Mouse (Mus musculus) embryonic stem cell, embryonic (primary cell): Measurements from ENCODE around the gene Cxcr5.

Source experiments
- CTCF ChIA-PET, 4 experiments: fragments of 300-600 bp in 2 of 4; fragments of 350-600 bp in 2 of 4; sonication (Branson Sonifier 250); formaldehyde crosslinking; loops; one replicate each; lab custom pipeline; 2022; ENCODE audit warnings: inconsistent platforms in 2 of 4; lab: Charles Lee
- POLR2A ChIA-PET, 4 experiments: fragments of 300-600 bp in 2 of 4; fragments of 350-600 bp in 2 of 4; sonication (Branson Sonifier 250); formaldehyde crosslinking; loops; one replicate each; lab custom pipeline; 2022; ENCODE audit warnings: antibody characterized with exemption in 4 of 4, inconsistent platforms in 1 of 4; lab: Charles Lee

The Cxcr5 gene

DNA sequence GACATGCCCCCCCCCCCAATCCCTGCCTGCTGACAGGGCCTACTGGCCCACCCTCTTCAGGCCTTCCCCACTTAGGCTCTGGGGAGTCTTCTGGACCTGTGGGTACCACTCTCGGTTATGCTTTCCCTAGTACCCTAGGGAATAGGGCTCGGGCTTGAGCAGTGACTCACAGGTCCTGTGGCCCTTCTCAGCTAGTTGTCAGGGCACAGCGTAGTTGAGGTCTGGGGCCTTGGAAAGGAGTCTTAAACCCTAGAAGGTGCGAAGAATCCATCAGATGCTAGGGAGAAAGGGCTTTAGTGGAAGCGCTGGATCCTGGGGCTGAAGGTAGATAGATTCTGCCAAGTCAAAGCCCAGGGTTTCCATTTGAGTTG is 61.5 kb downstream of the Cxcr5 start:
- ChIA-PET POLR2A (interaction anchor here in 3 of 4 experiments (0.6 to 13.8 kb wide), 22 partner anchors 13 to 165 kb away, joined by 3 to 253 read pairs (median 4); partner anchors contain the start of genes Bcl9l (in 3 of the 3), Upk2 (in 2 of the 3), Ccdc84 (in 1 of the 3) and Ddx6 (in 1 of the 3)), CTCF (interaction anchor here (0.6 to 10.7 kb wide), 24 partner anchors 9 to 391 kb away, joined by 3 to 163 read pairs (median 5); partner anchors contain the start of genes Bcl9l (in 3 of the 4), Upk2 (in 3 of the 4), Hyou1 (in 1 of the 4) and Vps11 (in 1 of the 4))

DNA sequence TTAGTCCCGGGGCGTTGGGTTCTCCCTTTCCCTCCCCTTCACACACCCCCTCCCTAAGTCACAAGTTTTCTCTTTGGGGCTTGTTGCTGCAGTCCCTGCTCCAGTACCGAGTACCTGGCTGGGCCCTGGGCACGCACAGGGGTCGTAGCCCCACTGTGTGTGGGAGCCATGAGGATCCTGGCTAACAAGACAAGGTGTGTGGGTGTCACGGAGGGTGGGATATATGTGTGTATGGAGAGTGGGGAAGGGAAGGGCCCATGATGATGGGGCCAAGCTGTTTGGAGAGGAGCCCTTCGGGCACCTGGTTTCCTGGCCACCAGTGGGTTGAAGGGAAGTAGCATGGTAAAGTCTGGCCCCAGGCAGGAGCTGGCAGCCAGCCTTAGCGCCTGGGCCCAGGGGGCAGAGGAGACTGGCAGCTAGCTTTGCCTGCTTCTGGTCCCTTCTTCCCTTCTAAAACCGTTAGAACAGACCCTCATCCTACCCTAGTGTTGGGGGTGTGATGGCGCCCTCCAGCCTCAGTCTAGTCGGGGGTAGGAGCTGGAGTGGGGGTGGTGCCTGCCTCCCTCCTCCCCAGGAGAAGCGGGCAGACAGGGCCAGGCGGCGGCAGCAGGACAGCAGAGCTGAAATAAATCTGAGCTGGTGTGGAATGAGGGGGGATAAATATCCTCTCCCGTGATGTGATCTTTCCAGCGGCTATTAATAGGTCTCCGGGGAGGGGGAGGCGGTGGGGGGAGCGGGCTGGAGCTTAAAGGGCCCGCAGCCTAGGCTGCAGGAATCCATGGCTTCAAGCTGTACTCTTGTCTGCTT is 62.1 kb downstream of the Cxcr5 start:
- ChIA-PET POLR2A (interaction anchor here in 3 of 4 experiments (0.6 to 13.8 kb wide), 26 partner anchors 13 to 231 kb away, joined by 3 to 253 read pairs (median 6); partner anchors contain the start of genes Bcl9l (in 3 of the 3), Upk2 (in 2 of the 3), Ccdc84 (in 1 of the 3) and Ddx6 (in 1 of the 3)), CTCF (interaction anchor here (0.7 to 10.7 kb wide), 21 partner anchors 8 to 390 kb away, joined by 3 to 163 read pairs (median 6); partner anchors contain the start of genes Bcl9l (in 3 of the 4), Upk2 (in 3 of the 4), Hyou1 (in 1 of the 4) and Vps11 (in 1 of the 4))

GRCm38 (mm10) chr9:44498421-44499355 is 63.0 kb downstream of the Cxcr5 start:
- CTCF ChIA-PET: interaction anchor here in 3 of 4 experiments (0.6 to 10.7 kb wide), 22 partner anchors 10 to 390 kb away, joined by 3 to 163 read pairs (median 8); partner anchors contain the start of genes Bcl9l (in 3 of the 3) and Upk2 (in 3 of the 3)
- POLR2A ChIA-PET: interaction anchor here (0.5 to 13.8 kb wide), 48 partner anchors 9 to 274 kb away, joined by 3 to 253 read pairs (median 4); partner anchors contain the start of genes Bcl9l (in 3 of the 4), Ccdc84 (in 2 of the 4), H2afx (in 1 of the 4) and Hyou1 (in 1 of the 4)

- CTCF ChIA-PET: interaction anchor here (0.6 to 10.7 kb wide), 24 partner anchors 9 to 371 kb away, joined by 3 to 163 read pairs (median 6); partner anchors contain the start of genes Bcl9l (in 3 of the 4) and Upk2 (in 3 of the 4)
- POLR2A ChIA-PET: interaction anchor here (0.5 to 13.8 kb wide), 64 partner anchors 10 to 1667 kb away, joined by 3 to 253 read pairs (median 4); partner anchors contain the start of genes Bcl9l (in 3 of the 4), Ddx6 (in 2 of the 4), Upk2 (in 2 of the 4) and Vps11 (in 2 of the 4)
Measured at GRCm38 (mm10) chr9:44497624-44498377, 63.9 kb downstream of the Cxcr5 start.

GRCm38 (mm10) chr9:44496803-44497461 is 64.7 kb downstream of the Cxcr5 start:
- ChIA-PET POLR2A (interaction anchor here (0.6 to 13.8 kb wide), 43 partner anchors 10 to 1667 kb away, joined by 3 to 253 read pairs (median 4); partner anchors contain the start of genes Bcl9l (in 3 of the 4), Ddx6 (in 2 of the 4), H2afx (in 2 of the 4) and Upk2 (in 2 of the 4)), CTCF (interaction anchor here (0.5 to 10.7 kb wide), 16 partner anchors 14 to 325 kb away, joined by 3 to 163 read pairs (median 6); partner anchors contain the start of genes Upk2 (in 3 of the 4) and Bcl9l (in 2 of the 4))

GRCm38 (mm10) chr9:44495810-44496344 is 65.8 kb downstream of the Cxcr5 start:
- POLR2A ChIA-PET: interaction anchor here in 3 of 4 experiments (0.6 to 13.8 kb wide), 11 partner anchors 9 to 162 kb away, joined by 3 to 253 read pairs (median 22); partner anchors contain the start of genes Bcl9l (in 3 of the 3), Ccdc84 (in 1 of the 3), Ddx6 (in 1 of the 3) and H2afx (in 1 of the 3)
- CTCF ChIA-PET: interaction anchor here in 3 of 4 experiments (1.2 to 10.7 kb wide), 4 partner anchors 10 to 18 kb away, joined by 4 to 133 read pairs (median 20); partner anchors contain the start of gene Bcl9l (in 1 of the 3)

DNA sequence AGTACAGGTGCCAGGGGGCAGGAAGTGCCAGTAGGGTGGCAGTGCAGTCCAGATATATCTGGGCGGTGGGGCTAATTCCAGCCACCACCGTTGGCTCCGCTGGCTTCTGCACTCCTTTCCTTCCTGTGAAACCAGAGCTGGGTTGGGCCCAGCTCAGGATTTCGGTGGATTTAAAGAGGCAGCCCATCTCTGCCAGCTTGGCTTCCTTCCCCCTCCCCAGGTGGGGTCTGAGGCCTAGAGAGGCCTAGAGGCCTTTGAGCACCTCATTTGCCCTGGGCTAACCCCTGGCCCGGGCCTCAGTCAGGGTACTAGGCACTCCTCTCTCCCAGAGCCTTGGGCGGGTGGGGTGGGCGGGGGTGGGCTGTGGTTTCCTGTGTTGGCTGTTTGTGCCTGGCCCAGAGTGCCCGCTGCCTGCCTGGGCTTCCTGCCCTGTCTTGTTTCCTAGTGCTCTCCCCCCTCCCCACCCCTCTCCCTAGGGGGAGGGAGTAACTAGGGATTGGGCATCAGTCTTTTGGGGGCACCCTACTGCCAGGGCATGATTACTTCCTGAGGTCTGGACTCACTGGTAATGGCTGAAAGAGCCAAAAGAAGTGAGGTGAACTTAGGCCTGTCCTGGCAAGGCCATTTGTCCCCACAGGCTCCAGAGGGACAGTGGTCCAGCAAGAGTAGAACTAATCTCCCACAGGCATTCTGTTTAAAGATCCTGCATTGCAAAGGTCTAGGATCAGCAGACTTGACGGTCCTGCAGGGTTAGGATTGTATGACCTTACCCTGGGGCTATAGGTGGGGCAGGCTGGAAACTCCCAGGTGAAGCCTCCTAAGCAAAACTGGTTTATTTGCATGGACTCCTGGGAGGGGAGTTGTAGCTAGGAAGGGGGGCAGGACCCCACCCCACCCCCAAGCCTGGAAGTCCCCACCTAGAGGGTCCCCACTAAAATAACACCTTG is 66.5 kb downstream of the Cxcr5 start:
- CTCF ChIA-PET: interaction anchor here (0.8 to 10.7 kb wide), 9 partner anchors 9 to 43 kb away, joined by 3 to 133 read pairs (median 4); partner anchors contain the start of genes Bcl9l (in 2 of the 4) and Upk2 (in 1 of the 4)
- POLR2A ChIA-PET: interaction anchor here (0.6 to 13.8 kb wide), 11 partner anchors 8 to 512 kb away, joined by 3 to 253 read pairs (median 6); partner anchors contain the start of genes Bcl9l (in 3 of the 4) and Ccdc84 (in 1 of the 4)

GRCm38 (mm10) chr9:44494261-44494862 is 67.3 kb downstream of the Cxcr5 start:
- CTCF ChIA-PET: interaction anchor here (0.8 to 10.7 kb wide), 6 partner anchors 11 to 43 kb away, joined by 3 to 133 read pairs (median 4); partner anchors contain the start of genes Bcl9l (in 1 of the 4) and Upk2 (in 1 of the 4)

GRCm38 (mm10) chr9:44492631-44493461 is 68.8 kb downstream of the Cxcr5 start:
- ChIA-PET POLR2A (interaction anchor here in 3 of 4 experiments (0.6 to 13.8 kb wide), 12 partner anchors 4 to 404 kb away, joined by 3 to 253 read pairs (median 4); partner anchors contain the start of genes Bcl9l (in 2 of the 3) and Foxr1 (in 1 of the 3)), CTCF (interaction anchor here in 3 of 4 experiments (0.8 to 2.2 kb wide), 6 partner anchors 9 to 22 kb away, joined by 3 to 6 read pairs (median 4); partner anchors contain the start of gene Bcl9l (in 2 of the 3))

More at GRCm38 (mm10) chr9:44494261-44494862, 67.3 kb downstream of the Cxcr5 start:
- POLR2A ChIA-PET: interaction anchor here (0.6 to 13.8 kb wide), 7 partner anchors 8 to 511 kb away, joined by 3 to 253 read pairs (median 6); partner anchors contain the start of gene Bcl9l (in 2 of the 4)

DNA sequence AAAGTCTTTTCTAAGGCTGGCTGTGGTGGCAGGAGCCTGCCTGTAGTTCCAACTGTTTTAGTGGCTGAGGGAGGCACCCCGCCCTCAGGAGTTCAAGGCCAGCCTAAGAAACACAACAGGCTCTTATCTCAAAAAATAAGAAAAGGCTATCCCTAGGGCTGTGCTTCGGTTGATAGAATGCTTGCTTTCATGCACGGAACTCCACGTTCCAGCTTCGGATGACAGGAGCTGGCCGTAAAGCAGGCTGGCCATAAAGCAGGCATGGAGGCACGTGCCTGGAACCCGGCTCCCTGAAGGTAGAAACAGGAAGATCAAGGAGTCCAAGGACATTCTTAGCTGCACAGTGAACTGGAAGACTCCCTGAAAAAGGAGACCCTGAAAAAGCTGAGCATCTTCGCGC is 70.3 kb downstream of the Cxcr5 start:
- ChIA-PET CTCF (interaction anchor here (0.6 to 2.4 kb wide), 17 partner anchors 8 to 761 kb away, joined by 3 to 11 read pairs (median 4); partner anchors contain the start of genes Bcl9l (in 3 of the 4) and Upk2 (in 1 of the 4)), POLR2A (interaction anchor here in 3 of 4 experiments (0.7 to 13.8 kb wide), 26 partner anchors 5 to 403 kb away, joined by 3 to 253 read pairs (median 5); partner anchors contain the start of genes Bcl9l (in 3 of the 3), Foxr1 (in 1 of the 3), H2afx (in 1 of the 3) and Upk2 (in 1 of the 3))

DNA sequence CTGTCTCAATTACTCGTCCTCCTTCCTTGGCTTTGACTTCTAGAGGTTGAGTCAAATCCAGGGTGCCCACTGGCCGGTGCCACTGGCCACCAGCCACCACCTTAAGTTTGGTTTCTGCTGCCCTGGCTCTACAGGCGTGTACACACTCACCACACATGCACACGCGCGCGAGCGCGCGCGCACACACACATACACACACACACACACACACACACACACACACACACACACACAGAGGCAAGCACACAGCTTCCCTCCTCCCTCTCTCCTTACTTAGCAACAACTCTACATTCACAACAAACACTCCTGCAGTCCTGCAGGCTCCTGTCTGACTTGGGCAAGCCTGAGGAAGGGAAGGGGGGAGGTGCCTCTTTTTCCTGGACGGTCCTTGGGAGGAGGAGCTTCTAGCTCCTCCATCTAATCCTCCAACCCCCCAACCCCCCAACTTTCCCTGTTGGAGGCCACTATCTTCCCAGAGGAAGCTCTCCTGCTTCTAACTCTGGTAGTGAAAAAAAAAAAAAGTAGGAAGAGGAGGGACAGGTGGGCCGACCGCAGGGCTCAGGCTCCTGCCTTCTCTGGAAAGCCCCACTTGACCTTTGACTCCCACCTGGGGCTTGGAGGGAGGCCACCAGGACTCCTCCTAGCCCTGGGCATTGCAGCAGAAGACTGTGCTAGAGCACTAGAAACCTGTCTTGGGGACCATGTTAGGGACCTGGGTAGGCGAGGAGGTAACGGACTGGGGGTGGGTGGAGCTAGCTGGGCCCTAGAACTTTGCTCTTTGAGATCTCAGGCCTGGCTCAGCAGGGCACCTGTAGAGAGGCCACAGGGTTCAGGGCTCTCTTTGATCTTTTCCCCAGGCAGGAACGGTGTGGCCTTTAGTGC is 71.3 kb downstream of the Cxcr5 start:
- CTCF ChIA-PET: interaction anchor here (0.5 to 4.7 kb wide), 22 partner anchors 8 to 255 kb away, joined by 3 to 22 read pairs (median 4); partner anchors contain the start of genes Bcl9l (in 2 of the 4) and Vps11 (in 1 of the 4)
- POLR2A ChIA-PET: interaction anchor here (0.6 to 13.8 kb wide), 27 partner anchors 4 to 950 kb away, joined by 3 to 253 read pairs (median 4); partner anchors contain the start of genes Bcl9l (in 1 of the 4), Ccdc84 (in 1 of the 4), H2afx (in 1 of the 4) and Upk2 (in 1 of the 4)
